Mouse (Mus musculus) gonadal fat pad, adult 2 months (tissue): ENCODE data around the gene Ksr1. TPM values are rescaled to one million over a fixed set of nuclear protein-coding genes. Genes with fewer than 3 reads are reported as not detected.
"Not testable (repeated sequence)": the region's sequence is repeated elsewhere in the genome, so short reads cannot be mapped to it uniquely, and the experiment has no call there.

Experiments
- DNase-seq: peaks from one replicate; pipeline ENCODE4 v3.0.0-alpha.2; 2012; ENCODE audit warnings: low read depth
- polyA plus RNA-seq: library from polyadenylated mRNA; depleted of rRNA; stranded (reverse); fragments of >200 nt; gene quantifications from 2 replicates; pipeline ENCODE4 v1.2.3, GENCODE M21; 2012

Gene Ksr1
- polyA plus RNA-seq, 1 experiment: 13.9 TPM

DNA sequence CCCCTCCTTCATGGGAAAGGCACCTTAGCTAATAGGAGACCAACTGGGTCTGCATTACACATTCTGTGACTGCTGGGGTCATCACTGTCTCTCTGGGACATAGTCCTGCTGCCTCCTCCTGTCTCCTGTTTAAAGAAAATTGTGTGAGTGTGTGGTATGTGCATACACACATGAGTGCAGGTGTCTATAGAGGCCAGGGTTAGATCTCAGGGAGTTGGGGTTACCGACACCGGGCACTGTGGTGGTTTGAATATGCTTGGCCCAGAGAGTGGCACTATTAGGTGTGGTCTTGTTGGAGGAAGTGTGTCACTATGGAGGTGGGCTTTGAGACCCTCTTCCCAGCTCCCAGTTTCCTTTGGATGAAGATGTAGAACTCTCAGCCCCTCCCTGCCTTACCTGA lies 133.7 kb downstream of the Ksr1 start:
- no peak for DNase-seq

DNA sequence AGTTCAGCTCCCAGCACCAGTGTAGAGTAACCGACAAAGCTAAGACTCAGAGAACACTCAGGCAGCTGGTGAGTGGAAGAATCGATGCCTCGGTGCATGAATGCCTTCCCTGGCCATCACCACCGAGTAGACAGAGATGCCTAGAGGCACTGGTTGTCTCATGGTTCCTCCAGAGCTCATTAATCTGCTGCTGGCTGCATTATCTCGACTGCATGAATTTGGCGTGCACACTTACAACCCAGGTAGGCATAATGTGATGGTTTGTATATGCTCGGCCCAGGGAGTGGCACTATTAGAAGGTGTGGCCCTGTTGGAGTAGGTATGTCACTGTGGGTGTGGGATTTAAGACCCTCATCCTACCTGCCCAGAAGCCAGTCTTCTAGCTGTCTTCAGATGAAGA lies 137.3 kb downstream of the Ksr1 start:
- no peak for DNase-seq

DNA sequence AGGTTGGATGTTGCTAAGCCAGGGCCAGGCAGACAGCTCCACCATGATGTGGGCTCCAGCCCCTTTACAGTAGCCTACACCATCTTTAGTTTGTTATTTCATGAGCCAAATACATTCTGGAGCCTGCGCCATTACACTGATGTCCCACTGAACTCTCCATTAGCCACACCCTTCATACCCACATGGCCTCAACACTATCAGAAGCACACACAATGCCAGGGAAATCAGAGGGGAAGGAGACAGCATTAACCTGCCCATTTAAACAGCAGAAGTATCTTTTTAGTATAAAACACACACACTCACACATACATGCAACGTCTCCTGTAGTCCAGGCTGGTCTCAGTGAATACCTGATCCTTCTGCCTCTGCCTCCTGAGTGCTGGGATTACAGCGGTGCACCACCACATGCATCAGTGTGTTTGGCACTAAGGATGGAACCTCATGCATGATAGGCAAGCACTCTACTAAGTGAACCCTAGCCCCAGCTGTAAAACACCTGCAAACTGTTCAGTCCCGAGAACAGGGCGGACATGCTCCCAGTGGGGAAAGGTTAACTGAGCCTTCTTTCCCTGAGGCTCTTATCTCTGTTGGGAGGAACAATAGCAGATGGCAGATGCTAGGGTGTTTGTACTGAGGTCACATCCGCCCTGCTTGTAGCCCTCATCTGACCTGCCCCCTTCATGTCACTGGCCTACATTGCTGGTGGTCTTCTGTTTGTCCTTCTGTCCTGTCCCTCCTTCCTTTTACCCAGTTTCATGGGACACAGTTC lies 138.0 kb downstream of the Ksr1 start:
- DNase-seq: no peak

DNA sequence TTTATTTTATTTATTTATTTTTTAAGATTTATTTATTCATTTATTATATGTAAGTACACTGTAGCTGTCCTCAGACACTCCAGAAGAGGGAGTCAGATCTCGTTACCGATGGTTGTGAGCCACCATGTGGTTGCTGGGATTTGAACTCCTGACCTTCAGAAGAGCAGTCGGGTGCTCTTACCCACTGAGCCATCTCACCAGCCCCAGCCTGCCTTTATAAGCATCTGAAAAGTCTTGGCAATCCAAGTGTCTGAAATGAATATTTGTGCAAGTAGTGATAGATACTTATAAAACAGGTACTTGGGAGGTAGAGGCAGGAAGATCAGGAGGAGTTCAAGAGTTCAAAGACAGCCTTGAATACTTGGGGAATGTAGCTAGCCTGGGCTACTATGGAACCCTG lies 138.9 kb downstream of the Ksr1 start:
- DNase-seq: not testable (repeated sequence)

DNA sequence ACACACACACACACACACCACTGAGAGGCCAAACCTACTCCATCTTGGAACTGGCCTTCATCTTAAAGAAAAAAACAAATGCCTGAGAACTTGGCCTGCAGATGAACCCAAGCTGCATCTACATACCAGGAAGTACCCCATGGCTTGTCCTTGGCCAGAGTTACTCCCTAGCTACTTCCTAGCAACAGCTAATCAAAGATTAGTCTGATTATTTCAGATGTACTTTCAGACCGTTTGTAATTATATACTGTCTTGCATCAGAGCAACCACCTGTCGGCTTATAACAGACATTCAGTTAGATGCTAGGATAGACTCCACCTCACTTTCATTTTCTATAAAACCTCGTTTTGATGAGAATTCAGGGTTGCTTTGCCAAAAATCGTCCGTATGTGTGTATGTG lies 139.8 kb downstream of the Ksr1 start:
- DNase-seq: no peak

DNA sequence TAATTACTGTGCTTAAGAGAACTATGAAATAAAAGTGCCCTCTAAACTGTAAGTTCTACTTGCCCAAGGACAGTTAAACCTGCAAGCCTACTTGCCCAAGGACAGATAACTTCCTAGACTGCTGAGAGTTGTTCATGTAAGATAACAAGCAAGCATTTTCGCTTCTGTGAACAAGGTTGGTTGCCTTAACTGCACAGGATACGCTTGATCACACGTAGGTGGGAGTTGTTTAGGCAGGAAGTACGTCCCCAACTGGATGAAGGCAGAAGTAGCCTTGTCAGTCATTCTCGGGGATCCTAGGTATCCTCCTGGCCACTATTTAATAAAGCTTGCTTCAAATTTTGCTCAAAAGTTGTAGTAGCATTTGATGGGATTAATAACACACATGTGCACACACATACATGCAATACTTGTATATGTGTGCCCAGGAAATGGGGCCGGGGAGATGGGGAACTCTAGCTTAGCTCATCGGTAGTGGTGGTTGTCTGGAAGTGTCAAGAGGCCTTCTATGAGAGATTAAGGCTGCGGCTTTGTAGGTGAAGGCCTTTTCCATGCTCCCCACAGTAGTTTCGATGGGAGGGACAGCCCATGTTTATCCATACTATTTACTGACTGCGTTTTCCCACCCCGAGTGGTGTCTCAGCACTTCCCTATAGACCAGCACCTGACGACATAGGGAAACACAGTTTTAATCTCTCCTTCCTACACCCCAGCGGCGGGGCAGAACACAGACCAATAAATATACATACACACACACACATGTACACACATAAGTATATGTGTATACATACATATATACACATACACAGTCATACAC lies 140.4 kb downstream of the Ksr1 start:
- no peak for DNase-seq

DNA sequence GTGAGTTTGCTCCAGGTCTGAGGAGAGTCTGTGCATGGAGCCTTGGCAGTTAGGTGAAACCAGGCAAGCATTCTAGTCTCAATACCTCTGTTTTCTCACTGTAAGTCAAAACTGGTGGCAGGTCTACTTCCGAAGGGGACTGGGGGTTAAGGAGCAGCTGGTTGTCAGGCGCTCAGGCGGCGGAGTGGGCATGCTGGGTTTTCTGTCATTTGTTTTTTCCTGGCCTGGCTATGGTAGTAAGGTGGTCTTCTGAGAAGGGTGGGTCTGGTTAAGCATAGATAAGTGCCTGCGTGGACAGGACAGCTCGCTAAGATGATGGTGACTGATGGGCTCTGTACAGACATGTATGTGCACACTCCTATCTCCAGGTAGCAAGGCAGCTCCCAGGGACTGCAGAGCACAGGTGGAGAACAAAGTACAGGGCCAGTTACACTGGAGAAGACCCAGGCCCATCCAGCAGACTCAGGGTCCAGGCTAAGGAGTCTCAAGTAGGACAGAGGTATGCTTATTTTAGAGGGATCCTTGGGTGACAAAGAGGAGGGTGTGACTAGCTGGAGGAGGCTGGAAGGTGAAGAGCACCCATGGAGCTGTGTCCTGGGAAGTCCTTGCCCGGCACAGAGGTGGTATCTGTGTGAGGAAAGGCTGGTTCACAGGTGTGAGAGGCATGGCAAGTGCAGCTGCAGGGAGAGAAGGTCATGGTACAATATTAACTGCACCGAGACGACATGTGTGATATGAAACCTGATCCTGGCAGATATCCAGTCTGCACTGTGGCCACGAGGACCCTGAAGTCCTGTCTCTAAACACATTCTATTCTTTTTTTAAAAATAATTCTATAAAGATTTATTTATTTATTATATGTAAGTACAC lies 142.2 kb downstream of the Ksr1 start:
- no peak for DNase-seq

DNA sequence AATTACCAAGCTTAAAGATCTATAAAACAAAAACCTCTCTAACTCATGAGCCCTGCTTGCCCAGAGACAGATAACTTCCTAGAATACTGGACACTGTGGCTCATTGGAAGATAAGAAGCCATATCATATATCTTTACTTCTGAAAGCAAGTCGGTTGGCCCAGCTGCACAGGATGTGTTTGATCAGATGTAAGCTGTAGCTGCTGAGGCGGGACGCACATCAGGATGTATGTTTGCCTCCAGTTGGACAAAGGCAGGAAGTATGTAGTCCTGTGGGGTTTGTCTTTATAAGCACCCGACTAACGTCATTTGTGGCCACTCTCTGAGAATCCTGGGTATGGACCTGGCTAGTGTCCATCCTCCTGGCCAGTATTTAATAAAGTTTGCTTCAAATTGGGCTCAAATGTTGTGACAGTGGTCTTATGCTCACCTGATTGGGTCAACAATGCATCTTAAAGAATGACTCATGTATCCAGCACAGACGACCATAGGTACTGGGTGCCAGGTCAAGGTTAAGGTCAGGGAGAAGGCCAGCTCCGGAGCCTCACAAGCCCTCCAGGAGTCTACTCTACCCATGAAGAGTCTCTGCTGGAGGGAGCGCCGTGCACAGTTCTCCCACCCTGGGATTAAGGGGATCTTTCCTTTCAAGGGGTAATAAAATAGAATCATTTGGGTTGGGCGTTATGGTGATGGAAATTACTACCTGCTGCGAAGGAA lies 143.0 kb downstream of the Ksr1 start:
- no peak for DNase-seq

DNA sequence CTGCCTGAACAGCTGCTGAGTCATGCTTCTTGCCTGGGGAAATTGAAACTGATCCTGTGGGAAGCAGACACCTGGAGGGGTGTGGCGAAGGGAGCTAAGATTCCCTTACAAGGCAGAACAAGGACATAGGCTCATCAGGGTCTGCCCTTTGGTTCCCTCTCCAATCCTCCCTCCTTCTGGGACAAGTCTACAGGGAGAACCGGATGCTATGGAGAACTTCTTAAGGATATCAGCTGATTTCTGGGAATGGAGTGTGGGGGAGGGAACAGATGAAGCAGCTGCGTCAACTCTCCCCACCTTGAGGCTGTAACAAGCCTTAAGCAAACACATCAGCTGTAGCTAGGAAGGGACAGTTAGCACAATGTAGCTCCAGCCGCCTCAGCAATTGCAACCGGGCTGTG lies 143.7 kb downstream of the Ksr1 start:
- no peak for DNase-seq

DNA sequence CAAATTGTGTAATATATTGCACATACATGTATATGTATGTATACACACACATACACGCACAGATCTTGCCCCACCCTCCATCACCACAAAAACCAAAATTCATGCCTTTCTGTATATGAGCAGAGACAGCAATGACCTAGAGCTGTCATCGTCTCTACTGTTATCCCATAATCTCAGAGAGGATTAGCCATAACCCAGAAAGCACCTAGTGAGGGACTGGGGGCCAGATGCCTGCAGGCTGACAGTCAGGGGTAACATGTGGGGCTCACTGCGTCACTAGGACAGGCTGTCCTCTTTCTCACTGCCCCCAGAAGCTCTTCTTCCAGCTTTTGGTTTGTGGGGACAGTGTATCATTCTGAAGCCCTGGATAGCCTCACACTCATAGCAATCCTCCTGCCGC lies 144.3 kb downstream of the Ksr1 start:
- DNase-seq: no peak

DNA sequence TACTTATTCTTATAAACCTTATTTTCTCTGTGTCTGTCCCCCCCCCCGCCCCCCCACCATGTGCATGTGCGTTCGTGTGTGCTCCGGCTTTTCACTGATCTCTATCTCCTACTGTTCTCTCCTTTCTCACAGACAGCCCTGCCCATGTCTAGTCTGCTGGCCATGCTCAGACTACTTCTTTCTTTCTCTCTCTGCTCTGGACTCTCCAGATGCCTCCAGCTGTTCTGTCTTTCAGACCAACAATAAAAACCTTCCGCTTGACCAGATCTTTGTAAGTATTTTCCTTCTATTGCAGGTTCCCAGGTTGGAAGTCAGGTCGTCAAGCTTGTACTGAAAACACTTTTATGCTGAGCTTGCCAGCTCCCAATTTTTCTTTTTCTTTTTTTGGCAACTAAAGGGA lies 147.1 kb downstream of the Ksr1 start:
- DNase-seq: no peak

DNA sequence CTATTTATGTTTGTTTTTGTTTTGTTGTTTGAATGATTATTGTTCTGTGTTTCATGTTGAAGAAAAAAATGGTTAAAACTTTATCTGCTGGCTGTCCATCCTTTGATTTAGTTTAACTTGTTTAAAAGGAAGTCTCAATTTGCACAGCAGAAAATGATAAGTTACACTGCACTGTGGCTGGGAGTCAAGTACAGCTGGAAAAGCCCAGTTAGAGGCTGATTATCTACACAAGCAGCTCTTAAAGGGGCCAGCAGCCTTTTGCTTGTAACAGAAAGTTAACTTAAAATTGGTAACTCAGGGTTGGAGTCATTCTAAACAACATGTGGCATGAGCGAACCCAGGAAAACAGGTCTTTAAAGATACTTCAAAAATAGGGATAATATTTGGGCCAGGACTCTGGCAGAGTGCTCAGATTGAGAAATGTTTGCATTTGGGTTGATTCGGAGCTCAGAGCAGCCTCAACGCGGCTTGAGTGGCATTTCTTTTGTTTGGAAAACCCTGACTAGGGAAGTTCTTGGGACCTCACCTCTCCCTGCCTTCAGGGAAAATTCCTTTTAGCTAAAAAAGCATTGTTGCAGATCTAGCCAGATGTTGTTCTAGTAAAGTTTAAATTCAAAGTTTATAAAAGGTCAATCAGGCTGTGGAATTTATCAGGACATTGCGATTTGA lies 155.2 kb downstream of the Ksr1 start:
- not testable (repeated sequence) for DNase-seq

DNA sequence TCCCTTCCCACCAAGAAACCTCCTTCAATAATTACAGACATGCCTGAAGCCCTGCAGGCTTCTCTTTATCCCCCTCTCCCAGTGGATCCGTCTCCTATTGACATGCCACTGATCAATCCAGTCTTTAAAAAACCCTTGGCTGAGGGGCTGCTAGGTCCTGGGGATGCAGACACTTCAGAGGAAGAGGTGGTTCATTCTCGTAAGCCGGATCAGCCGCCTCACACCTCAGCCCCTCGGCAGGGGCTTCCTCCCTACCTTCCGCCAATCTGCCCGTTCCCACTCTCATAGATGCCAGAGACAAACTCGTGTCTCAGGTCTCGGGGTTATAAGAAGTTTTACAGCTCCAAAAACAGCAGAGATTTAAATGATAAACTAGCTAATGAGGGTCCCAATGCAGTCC lies 156.1 kb downstream of the Ksr1 start:
- DNase-seq: no peak

DNA sequence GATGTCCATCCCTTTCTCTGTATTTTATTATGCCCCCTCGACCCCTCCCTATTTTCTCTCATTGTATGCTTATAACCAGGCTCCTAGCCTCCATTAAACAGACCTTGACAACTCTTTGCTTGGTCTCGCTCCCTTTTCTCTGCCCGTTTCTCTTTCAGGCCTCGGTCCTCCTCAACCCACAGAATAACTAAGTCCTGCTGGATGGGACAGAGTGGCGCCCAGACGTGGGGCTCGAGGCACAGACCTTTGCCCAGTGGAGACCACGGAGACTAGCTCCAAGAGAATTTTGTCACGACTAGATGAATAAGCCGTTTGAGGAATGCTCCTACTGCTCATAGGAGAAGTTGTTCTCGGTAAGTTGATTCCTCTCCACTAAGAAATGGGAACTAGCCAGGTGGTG lies 157.0 kb downstream of the Ksr1 start:
- not testable (repeated sequence) for DNase-seq

DNA sequence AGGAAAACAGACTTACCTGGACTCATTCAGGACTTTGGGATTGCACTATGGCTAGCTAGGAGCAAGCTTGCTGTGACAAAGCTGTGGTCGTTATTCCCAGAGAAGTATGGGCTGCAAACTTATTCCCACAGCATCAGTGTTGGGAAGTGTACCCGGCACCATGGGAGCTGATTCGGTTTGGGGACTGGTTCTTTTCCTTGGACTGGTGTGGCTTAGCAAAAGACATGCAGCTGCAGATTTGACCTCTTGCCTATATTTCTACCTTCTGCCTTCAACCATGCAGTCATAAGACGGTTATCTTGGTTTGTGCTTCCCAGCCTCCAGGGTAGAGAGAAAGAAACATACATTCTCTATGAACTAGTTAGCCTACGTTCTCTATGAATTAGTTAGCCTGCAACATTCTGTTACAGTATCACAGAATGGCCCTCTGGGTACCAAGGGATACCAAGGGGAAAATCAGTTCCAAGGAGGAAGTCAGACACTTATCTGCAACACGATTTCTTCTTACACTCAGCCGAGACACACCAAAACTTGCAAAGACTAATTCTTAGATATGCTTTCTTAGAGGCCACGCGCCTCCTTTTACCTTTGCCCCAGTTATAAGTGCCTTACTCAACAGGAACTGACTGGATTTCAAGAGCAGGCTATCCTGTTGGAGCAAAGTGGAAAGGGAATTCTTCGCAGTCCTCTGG lies 159.8 kb downstream of the Ksr1 start:
- DNase-seq: no peak

DNA sequence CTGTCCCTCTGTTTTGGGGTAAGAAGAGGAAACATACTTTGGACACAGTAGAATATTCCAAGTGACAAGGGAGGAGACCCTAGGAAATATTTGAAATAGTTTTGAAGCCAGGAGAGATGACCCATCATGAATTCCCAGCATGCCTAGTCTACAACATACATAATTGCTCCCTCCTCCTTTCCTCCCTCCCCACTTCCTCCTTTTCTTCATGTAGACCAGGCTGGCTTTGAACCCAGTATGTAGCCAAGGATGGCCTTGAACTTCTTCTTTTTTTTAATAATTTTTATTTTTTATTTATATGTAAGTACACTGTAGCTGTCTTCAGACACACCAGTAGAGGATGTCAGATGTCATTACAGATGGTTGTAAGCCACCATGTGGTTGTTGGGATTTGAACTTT lies 160.7 kb downstream of the Ksr1 start:
- no peak for DNase-seq

DNA sequence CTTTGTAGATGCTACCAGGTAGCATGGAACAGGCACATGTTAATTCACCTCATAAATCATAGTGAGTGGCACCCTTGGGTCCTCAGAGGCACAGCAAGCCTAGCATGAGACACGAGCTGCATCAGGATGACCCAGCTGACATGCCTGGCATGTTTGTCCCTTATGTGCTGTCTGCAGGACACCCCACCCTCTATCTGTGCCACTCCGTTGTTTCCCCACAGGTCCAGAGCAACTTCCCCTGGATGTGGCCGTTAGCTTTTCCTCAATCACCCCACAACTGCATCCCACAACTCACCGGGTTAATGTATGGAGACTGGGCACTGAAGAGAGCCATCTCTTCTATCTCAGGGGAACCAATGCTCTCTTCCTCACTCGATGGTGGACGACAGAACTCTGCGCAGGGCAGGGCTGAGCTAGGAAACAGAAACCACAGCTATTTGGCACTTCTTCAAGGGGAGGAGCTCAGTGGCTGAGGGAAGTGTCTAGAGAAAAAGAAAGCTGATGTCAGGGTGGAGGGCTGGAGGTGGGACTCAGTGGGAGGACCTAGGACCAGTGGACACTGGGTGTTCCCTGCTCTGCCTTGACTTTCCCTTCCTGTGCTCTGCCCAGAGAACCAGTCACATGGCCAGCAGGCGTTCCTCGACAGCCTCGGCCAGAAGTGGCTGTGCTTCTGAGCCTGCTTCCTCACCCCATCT lies 161.6 kb downstream of the Ksr1 start, which contains the start of gene Lgals9:
Gene Lgals9, minus strand, starts transcription at position 464 of the 695 bp plus-strand sequence.
- DNase-seq: no peak

DNA sequence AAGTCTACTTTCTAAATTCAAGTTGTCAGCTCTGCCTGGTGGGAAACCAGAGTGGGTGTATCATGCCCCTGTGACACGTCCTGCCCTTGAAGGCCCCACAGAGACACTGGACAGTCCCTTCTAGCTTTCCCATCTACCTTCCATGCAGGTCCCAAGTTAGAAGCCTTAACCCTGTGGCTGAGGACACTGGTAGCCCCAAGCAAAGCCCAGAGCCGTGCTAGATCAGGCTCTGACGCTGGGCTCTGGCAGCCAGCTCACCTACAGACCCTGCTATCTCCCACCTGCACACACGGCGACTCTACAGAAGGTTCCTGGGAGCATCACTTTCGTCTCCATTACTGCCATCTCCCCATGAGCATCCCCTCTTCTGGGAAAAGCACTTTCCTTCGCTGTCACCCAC lies 162.7 kb downstream of the Ksr1 start:
- no peak for DNase-seq

DNA sequence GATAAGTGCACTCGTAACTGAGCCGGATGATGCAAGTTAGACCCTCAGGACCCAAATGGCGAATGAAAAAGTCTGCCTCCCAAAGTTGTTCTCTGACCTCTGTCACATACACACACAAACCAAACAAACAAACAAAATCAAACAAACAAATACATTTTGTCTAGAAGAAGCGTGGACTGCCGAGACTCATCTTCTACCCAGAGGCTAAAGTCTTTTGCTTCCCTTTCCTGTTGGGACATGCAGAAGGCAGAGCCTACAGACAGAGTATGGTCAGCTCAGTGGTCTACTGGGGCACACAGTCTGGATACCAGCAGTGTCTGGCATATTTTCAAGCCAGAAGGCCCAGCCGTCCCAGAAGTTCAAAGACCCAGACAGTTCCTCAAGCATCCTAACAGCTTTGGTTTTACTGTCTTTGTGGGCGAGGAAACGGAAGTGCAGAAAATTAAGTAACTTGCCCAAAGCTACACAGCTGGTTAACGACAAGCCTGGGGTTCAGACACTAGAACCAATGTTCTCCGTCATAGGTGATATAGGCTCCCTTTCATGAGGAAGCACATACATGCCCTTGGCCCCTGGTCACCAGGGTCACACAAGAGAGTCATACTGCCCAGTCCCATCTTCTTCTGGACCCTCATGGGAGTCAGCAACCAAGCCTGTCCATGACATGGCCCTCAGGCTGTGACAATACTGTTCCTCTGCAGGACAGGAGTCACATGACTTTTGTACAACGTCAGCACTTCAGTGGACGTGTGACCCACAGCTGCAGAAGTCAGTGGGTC lies 163.5 kb downstream of the Ksr1 start:
- DNase-seq: no peak
